Mouse (Mus musculus) layer of hippocampus, adult 2 months (tissue): ENCODE data around the gene Lemd2. TPM values are rescaled to one million over a fixed set of nuclear protein-coding genes. Genes with fewer than 3 reads are reported as not detected.
A peak's percentile ranks its signal among the peaks of the same experiment; 100 is the strongest.

Experiments used
- DNase-seq, 2 experiments: peaks; one replicate each; pipeline ENCODE4 v3.0.0; 2022; ENCODE audit warnings: low spot score in 2 of 2
- H3K27ac ChIP-seq: fragments of 200-600 bp; 2 replicates; pipeline ENCODE4 v1.8.1; 2022
- H3K4me3 ChIP-seq: fragments of 200-600 bp; 2 replicates; pipeline ENCODE4 v1.8.1; 2022; ENCODE audit warnings: mild to moderate bottlenecking
- CTCF ChIP-seq: fragments of 200-600 bp; conservative IDR thresholded peaks from 2 replicates; pipeline ENCODE4 v1.8.1; 2022; ENCODE audit warnings: antibody characterized with exemption, mild to moderate bottlenecking, moderate library complexity
- total RNA-seq, 2 experiments: library from RNA; stranded (reverse); gene quantifications; 2 replicates each; pipeline ENCODE4 v1.2.3; 2021

Gene Lemd2
- total RNA-seq, 2 experiments from 2014 or later = 44.6 to 44.7 TPM

DNA sequence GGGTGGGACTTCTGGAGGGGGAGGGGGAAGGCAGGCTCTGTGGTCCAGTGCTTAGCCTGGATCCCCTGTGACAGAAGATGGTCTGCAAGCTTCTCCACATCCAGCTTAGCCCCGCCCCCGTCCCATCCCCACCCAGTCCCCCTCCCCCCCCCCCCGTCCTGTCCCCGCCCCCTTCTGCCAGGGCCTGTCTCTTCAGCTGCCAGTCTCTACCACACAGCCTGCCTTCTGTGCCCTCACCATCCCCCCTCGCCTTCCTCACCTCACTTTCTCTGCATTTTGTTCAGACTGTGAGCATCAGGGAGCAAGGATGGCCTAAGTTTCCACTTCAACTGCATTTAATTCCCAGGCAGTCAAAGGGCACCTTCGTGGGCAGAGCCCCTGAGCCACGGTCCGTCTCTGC, 14.1 kb upstream of the Lemd2 start:
- TF ChIP-seq CTCF = no peak
- Histone ChIP-seq H3K4me3 (no peak overlapping the region), H3K27ac (no peak overlapping the region)
- no peak for DNase-seq

DNA sequence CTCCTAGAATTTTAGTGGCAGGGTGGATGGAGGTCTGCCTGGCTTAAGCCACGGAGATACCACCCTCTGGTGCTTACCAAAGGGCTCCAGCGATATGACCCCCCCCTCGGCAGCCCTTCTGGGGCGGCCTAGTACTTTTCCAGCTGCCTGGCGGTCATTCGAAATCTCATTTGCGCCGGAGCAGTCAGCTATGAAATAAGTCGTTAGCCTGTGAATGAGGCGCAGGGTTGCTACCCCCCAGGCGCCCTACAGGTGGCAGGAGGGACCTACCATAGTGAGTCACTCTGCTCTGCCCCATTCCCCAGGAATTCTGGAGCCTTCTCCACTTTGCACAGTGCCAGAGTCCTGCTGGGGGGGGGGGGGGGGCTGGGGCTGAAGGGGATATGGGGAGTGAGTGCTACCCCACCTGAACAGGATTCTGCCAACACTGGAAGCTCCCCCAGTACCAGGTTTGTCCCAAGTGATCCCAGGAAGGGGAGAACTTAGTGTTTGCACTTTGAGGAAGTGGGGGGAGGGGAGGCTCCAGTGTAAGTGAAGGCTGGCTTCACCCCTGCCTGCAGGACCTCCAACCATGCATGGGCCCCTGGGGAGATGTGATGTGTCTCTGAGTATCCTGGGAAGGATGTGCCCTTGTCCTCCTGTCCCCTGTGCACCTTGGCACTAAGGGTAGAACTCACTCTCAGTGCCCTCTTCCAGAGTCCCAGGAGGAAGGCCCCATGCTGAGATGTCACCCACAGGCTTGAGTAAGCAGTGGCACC, 8.7 kb upstream of the Lemd2 start:
- Histone ChIP-seq H3K27ac (no peak overlapping the region), H3K4me3 (no peak overlapping the region)
- peak; percentile 77 for TF ChIP-seq CTCF
- DNase-seq = peak in 1 of 2 experiments; percentile 60

DNA sequence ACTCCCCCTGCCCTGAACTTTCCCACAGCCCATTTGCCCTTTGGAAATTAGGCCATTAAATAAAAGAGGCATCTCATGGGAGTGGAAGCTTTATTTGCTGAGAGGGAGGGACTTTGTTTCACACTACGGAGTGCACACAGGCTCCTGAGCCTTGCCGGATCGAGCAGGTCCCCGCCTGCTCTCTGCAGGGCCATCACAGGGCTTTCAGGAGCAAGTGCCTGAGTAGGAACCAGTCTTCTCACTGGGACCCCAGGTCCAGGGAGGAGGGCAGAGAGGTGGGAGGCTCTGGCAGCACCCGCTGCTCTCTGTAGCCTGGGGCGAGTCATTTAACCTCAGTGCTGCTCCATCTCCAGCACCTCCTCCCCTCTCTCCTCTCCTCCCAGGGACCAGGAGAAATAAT, 7.7 kb upstream of the Lemd2 start:
- no peak for DNase-seq
- no peak for TF ChIP-seq CTCF
- H3K27ac ChIP-seq = no peak overlapping the region
- H3K4me3 ChIP-seq = no peak overlapping the region

DNA sequence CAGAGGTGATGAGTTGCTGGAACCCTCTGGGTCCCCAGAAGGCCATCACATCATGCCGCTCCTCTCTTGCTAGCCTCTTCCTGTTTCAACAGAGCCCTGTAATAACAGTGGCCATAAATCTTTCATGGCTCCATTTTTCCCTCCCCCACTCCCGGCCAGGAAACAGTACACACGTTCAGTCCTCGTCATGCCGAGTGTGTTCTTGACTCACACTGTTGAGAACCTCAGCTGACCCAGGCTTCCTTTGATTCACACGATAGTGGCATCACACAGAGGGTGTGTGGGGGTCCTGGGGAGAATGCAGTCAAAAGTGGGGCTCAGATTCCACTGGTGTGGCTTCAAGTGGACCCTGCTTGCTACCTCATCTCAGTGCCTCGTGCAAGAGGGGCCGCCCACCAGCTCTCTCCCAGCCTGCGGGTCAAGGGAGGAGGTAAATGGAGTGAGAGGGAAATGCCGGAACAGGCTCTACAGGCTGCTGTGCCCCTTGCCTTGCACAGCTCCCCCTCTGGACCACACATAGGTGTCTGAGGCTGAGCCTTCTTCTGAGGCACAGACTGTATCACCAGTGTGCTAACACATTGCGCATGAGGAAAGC, 2.9 kb upstream of the Lemd2 start:
- Histone ChIP-seq H3K4me3 (no peak overlapping the region), H3K27ac (no peak overlapping the region)
- no peak for DNase-seq
- TF ChIP-seq CTCF = no peak

DNA sequence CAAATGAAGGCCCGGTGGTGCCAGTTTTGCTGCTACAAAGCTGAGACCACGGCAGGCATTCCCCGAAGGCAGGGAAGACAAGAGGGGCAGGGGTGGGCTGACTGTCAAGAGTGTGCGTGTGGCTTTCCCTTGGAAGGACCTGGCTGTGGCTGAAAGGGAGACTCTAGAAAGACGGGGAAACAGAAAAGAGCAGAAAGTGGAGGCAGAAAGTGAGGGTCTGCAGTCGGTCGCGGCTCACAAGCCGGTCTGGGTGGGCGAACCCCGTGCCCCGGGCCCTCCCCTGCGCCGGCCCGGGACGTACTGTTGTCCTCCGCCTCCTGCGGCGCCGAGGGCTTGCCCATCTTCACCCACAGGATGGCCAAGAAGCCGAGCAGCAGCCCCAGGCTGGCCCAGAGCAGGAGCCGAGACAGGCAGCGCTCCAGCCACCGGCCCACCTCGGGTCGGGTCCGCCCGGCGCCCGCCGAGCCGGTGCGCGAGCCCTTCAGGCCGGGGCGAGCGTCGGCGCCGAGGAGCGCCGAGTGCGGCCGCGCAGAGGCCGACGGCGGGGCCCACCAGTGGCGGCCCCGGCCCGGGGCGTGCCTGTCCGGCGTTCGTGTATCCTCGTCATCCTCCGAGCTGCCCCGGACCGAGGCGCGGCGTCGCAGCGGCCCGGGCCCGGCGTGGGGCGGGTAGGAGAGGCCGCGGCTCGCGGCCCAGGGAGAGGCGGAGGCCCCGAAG, 753 bp downstream of the Lemd2 start:
- peak in 1 of 2 experiments; percentile 36 for DNase-seq
- H3K27ac ChIP-seq = peak overlapping the region; percentile 91
- TF ChIP-seq CTCF = no peak
- H3K4me3 ChIP-seq = peak overlapping the region; percentile 82

DNA sequence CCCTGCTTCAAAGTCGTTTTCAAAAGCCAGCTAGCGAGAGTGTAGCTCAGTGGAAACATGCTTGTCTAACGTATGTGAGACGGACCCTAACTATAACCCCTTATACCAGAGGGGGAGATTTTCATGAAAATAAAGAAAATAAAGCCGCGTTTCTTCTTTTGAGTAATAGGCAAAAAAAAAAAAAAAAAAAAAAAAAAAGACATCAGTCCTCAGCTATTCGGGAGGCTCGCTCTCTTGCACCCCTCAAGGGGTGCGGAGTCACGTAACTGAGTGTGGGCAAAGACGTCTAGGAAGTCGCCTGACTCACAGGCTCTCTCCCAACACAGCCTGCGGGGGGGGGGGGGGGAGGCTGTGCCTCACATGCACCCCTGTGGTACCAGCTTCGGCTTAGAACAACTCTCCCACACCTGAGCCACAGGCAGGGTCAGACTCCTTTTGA, 1.3 kb downstream of the Lemd2 start:
- peak overlapping the region; percentile 82 for H3K4me3 ChIP-seq
- TF ChIP-seq CTCF = no peak
- DNase-seq = no peak

DNA sequence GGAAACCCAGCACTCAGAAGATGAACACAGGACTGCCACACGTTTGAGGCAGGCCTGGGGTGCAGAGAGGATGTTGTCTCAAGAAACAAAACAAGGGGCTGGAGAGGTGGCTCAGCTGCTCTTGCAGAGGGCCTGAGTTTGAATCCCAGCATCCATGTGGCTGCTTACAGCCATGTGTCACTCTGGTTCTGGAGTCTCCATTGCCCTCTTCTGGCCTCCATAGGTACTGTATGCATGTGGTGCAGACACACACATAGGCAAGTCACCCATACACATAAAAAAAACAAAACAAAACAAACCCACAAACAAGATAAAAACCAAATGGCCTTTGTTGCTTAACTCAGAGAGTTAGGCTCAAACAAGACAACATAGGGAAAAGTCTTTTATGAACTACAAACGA, 2.3 kb downstream of the Lemd2 start:
- TF ChIP-seq CTCF = peak; percentile 61
- H3K27ac ChIP-seq = no peak overlapping the region
- H3K4me3 ChIP-seq = no peak overlapping the region
- no peak for DNase-seq

More for the DNA sequence above, 1.3 kb downstream of the Lemd2 start:
- H3K27ac ChIP-seq = peak overlapping the region; percentile 91

DNA sequence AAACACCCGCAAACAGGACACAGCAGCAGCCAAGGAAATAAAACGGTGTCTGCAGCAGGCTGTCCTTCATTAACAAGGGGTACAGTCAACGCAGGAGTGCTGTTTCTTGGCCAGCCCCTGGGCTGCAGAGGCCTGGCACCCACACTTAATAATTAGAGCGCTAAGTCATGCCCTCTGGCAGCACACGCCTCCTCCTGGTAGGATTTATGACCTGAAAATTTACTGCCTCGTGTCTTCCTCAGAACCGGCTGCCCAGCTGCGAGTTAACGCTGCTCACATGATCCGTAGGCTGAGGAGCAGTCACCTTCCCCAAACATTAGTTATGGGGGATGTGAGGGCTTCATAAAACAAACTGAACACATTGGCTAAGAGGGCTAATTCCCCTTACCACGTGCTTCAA, 3.5 kb downstream of the Lemd2 start:
- no peak overlapping the region for H3K4me3 ChIP-seq
- DNase-seq = no peak
- TF ChIP-seq CTCF = peak; percentile 44
- peak overlapping the region; percentile 48 for H3K27ac ChIP-seq

DNA sequence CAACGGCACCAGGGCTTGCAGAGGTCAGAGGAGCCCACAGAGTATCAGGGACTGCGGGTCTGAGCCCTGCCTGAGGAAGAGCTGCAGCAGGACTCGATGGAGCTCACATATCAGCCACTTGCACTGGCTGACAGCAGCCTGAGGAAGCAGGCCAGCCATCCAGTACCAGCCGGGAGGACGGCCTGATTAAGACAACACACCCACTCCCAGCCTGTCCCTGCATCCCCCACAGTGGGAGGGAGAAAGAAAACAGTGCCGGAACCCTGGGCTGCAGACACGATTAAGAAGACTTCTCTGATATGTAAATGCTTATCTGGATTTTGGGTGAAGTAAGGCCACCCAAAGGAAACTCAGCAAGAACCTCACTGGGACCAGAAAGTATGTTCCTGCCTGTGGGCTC, 4.4 kb downstream of the Lemd2 start:
- H3K27ac ChIP-seq = peak overlapping the region; percentile 48; the same call in 1 of the 2 replicates
- no peak overlapping the region; the same call in 1 of the 2 replicates for H3K4me3 ChIP-seq
- no peak for TF ChIP-seq CTCF
- peak; percentile 61 to 65 for DNase-seq

DNA sequence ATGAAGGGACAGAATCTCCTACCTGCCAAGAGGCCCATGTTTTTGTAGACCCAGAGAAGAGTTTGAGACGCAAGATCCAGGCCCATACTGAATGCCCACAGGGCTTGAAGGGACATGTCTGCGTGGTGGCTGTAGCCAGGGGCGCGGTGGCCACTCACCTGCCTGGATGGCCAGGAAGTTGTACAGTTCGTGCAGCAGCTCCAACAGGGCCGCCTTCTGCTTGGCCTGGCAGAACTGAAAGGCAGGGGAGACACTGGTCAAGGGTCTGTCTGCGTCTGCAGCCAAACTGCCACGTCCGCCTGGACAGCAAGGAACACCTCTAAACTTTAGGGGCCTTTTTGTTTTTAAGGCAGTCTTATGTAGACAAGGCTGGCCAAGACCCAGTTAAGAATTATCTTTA, 5.1 kb downstream of the Lemd2 start:
- TF ChIP-seq CTCF = no peak
- no peak for DNase-seq
- H3K4me3 ChIP-seq = no peak overlapping the region

DNA sequence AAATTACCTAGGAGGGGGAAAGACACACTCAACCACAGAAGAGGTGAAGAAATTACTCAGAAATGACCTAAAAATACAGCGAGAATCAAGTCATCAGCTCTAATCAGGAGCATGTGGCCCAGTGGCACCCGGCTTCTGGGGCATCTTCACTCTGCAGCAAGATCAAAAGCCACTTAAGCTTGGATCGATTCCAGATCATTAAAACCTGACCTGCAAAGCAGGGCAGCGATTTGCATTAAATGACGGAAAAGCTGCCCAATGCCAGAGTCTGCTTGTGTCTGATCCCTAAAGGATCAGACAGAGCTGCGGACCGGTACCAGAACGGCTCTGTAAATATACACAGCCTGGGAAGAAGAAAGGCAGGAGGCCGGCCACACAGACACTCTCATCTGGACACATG, 8.1 kb downstream of the Lemd2 start:
- Histone ChIP-seq H3K27ac (no peak overlapping the region), H3K4me3 (no peak overlapping the region)
- TF ChIP-seq CTCF = no peak
- no peak for DNase-seq

More for the DNA sequence above, 5.1 kb downstream of the Lemd2 start:
- no peak overlapping the region for H3K27ac ChIP-seq

DNA sequence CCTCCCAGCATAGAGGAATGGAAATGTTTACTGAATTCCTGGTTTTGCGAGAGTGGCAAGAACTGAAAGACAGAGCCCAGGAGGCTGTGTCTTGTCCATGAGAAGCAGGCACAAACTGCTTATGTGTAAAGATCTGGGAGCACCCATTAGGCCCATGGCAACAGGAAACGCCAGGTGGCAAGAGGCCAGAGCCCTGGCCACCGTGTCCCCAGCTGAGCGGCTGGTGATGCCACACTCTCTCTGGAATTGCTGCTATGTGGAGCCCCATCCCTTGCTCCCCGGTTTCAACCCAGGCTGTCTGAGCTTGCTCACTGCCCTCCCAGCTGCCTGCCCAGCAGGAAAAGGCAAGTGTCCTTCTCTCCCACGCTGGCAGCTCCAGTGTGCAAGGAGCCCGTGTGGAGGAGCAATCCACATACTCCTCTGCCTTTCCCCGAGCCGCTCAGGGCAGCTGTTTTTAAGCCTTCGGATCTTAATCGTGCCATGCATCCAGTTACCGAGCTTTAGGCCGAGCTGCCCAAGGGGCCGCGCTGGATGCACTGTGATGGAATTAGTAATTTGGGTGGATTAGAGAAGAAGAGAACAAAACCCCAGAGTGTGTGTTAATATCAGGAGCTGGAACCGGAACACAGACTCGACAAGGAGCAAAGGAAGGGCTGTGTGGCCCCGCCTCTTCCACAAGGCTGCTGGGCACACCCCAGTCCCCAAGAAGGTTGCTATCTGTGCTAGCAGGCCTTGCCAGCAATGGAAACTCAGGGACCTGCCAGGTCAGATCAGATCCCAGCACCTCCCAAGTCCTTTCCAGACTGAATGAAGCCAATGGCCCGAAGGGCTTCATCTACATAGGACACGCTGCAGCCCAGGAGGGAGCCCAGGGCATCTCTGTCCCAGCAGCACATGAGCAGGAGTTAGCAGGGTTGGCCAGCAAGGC, 9.7 kb downstream of the Lemd2 start:
- DNase-seq = no peak
- no peak for TF ChIP-seq CTCF
- H3K27ac ChIP-seq = no peak overlapping the region
- H3K4me3 ChIP-seq = no peak overlapping the region
